Mouse (Mus musculus): ENCODE data around the gene Klf5.

Klf5 gene

GRCm38 (mm10) chr14:99298385-99299021, at the start of gene Klf5:
Gene Klf5 (plus strand): TSS chr14:99298691.
- peak; percentile 93 for DNase-seq (ENCODE audit: low spot score)

DNA sequence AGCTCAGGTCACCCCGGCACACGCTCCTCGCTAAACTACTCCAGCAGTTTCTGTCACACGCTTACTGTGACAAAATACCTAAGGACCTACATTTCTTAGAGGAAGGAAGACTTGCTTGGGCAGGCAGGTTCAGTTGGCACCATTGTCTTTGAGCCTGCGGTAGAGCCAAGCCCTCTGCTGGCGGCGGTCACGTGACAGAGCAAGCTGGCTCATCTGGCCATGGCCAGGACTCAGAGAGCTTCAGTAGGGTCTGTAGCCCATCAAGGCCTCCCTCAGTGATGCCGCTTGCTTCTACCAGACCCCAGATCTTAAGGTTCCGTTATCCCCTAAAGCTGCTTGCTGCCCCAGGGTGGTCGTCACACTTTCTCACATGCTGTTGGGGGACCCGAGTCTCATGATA, 36.5 kb upstream of the Klf5 start:
- DNase-seq (ENCODE audit: low spot score): no peak

- DNase-seq (ENCODE audit: low spot score): no peak
These were observed 34.7 kb upstream of the Klf5 start for GRCm38 (mm10) chr14:99263816-99264215.

DNA sequence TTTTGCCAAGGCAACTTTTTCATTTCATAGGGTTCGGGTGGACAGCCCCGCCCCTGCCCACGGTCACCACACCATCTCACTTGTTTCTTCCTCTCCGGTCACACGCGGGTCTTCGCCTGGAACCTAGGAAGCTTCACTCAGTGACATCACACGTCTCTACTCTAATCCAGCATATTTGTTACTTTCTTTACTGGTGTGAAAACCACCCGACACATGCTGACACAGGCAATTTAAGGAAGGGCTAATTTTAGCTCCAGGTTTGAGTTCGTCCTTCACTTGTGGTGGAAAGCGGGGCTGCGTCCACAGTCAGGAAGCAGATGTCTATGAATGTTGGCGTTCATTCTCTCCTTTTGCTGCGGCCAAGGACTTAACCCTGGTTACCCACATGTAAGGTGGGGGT, 32.7 kb upstream of the Klf5 start:
- no peak for DNase-seq (ENCODE audit: low spot score)

DNA sequence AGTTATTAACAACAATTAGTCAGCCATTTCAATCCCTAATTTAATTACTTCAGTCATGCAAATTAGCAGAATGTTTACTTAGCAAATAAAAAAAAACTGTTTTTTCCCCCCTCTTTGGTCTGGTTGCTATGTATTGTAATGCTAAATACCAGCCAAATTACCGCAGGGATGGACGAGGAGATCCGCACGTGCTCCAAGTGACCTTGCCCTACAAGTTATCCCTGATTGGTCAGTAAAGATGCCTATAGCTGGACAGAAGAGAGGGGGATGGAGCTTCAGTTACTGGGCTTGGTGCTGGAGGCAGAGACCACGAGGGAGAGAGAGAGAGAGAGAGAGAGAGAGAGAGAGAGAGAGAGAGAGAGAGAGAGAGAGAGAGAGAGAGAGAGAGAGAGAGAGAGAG, 31.7 kb upstream of the Klf5 start:
- DNase-seq (ENCODE audit: low spot score): no peak

GRCm38 (mm10) chr14:99274056-99274455, 24.4 kb upstream of the Klf5 start:
- DNase-seq (ENCODE audit: low spot score): no peak

DNA sequence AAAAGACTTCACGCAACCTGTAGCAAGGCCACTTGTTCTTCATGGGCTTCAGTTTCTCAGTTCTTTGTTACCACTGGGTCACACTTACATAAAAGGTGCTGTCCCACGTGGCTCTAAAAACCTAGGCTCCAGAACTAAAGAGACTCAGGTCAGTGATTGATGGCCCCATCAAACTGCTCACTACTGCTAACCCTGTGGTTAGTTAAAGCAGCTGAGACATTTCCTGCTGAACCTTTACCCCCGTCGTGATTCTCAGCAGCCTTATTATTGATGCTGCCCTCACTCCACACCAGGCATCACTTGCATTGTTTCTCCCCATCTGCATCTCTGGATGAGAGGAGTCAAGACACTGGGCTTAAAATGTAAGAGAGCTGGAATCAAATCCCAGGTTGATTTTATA, 22.7 kb upstream of the Klf5 start:
- DNase-seq (ENCODE audit: low spot score): no peak

GRCm38 (mm10) chr14:99278312-99278711, 20.2 kb upstream of the Klf5 start:
- no peak for DNase-seq (ENCODE audit: low spot score)

DNA sequence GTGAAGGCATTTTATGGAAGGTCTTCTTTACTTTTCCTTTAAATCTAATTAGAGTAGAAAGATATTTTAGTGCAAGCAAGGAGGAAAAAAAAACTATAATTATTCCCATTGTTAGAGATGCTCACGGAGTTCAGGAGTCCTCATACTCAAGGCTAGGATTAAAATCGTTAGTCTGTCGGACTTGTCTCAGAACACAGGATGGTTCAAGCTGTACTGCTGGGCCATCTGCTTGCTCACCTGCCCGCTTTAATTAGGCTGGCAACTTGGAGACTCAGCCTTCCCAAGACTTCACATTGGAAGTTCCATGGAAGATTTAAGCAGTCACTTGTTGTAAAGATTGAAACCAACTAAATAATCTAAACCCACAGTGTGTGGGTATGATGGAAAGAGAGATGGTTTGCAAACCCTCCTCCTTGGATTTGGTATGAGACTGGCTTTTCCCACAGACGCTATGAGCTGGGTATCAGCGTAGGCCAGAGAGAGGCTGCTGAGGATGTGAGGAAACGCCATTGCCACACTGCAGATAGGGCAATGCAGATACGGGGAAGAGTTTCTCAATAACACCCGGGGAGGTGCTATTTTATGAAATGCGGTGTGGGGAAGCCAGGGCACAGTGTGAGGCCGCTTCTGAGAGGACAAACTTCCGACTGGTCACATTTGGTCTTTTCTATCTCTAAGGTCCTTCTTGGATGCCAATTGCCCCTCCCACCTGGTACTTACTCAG, 19.6 kb upstream of the Klf5 start:
- no peak for DNase-seq (ENCODE audit: low spot score)

GRCm38 (mm10) chr14:99280399-99280798, 18.1 kb upstream of the Klf5 start:
- no peak for DNase-seq (ENCODE audit: low spot score)

DNA sequence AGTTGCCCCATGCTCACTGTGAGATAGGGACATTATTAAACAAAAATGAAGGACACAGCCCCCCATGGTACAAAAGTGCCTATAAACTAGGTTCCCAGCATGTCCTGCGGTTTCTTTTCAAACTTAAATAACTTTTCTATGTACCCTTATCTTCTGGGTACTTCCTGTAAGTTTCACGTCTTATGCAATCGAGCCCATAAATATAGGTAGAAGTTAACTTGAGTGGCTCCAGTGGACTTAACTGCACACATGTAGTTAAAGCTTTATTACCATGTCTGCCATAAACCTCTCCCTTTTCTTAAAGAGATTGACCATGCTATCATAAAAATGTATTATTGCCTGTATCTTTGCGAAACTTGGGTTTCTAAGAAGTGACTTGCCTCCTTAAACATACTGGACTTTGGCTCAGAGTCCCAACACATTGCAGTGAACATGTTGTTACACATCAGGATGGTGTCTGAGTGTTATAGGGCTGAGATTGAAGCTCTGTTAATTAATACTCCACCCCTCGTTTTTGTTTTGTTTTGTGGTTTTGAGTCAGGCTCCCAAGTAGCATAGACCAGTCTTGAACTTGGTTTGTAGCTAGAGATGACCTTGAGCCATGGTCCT, 17.6 kb upstream of the Klf5 start:
- no peak for DNase-seq (ENCODE audit: low spot score)

DNA sequence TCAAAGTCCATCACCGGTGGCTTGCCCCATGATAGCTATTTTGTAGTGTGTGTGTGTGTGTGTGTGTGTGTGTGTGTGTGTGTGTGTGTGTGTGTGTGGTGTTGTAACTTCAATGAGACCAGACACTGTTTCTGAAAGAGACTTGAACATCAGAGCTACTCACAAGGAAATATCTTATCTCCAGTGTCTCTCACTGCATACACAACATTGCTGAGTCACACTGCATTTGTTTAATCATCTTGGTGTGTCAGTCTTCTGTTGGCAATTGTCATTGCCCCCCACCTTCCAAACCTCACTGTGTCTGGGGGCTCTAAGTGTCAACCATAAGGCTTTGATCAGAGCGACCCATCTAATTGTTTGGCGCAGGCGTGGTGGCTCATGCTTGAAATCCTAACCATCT, 13.0 kb upstream of the Klf5 start:
- no peak for DNase-seq (ENCODE audit: low spot score)

DNA sequence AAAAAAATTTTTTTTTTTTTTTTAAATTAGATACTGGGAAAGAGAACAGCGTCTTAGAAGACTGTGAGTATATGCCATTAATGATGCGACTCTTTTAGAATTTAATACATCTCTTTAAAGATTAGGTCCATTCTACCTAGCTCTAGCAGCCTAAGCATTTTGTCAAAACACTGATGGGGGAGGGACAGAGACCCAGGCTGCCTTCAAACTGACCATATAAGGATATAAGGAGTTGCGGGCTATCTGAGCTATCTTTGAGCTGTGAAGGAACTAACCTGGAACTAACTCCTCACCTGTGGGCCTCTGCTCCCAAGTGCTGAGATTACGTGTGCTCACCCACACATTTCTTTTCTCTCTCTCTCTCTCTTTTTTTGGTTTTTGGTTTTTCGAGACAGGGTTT, 6.3 kb upstream of the Klf5 start:
- no peak for DNase-seq (ENCODE audit: low spot score)

DNA sequence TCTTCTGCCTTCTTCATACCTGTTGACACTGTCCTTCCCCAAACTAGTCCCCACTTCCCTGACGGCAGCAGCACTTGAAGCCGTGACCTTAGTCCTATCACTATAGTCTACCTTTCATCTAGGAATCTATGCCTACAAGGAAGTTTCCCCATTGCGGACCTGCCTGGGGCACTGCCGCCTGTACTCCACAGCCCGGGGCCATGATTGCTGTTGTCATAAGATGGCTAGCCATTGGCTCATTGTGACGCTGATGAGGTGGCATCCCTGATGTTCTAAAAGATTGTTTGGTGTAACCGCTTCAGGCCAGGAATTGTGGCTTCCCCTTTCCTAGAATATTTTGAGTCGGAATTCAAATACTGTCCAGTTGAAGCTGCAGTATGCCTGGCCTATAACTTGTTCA, 4.1 kb upstream of the Klf5 start:
- no peak for DNase-seq (ENCODE audit: low spot score)

DNA sequence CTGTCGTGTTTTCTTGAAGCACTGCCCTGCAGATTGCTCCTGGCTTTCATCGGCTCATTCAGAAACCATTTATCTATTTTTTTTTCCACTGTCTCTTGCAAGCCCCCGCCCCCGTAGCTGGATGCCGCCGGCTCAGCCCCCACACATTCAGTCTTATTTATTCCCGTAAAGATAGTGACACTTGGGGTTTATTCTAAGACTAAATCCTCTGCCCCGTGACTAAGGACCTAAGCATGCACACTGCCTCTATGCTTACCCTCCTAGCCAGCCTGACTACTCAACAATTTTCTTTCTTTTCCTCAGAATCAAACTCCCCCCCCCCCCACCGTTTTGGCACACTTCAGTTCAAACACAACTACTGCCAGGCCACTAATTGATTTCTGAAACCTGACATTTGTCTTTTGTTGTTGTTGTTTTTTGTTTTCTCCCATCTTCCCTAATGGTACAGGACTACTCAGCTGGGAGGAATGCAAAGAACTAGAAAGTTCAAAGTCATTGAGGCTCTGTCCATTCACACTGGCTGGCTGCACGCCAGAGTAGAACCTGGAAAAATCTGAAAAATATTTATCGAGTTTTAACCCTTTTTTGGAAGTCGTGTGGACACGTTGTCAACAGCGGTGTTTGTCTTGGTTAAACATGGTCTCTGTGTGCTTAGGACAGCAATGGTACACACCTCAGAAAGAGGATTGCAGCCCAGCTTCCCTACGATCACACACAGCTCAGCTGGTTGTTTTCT, 2.7 kb upstream of the Klf5 start:
- DNase-seq (ENCODE audit: low spot score): no peak

DNA sequence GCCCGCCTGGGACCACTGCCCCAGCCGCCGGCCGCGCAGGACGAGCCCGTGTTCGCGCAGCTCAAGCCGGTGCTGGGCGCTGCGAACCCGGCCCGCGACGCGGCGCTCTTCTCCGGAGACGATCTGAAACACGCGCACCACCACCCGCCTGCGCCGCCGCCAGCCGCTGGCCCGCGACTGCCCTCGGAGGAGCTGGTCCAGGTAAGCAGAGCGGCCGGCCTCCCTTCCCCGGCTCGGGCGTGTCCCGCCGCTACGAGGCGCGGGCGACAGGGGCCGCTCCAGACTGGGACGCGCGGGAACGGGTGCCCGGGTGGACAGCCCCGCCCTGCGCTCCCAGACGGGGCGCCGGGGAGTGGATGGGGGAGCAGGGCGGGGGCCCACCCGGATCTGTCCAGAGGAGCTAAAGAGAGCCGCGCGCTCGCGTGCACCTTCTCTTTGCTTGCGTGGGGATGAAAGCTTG, 561 bp downstream of the Klf5 start:
- peak; percentile 69 for DNase-seq (ENCODE audit: low spot score)

- no peak for DNase-seq (ENCODE audit: low spot score)
These were observed 1.3 kb downstream of the Klf5 start for GRCm38 (mm10) chr14:99299701-99300191.

DNA sequence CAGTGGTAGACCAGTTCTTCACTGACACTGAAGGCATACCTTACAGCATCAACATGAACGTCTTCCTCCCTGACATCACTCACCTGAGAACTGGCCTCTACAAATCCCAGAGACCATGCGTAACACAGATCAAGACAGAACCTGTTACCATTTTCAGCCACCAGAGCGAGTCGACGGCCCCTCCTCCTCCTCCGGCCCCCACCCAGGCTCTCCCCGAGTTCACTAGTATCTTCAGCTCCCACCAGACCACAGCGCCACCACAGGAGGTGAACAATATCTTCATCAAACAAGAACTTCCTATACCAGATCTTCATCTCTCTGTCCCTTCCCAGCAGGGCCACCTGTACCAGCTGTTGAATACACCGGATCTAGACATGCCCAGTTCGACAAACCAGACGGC, 3.0 kb downstream of the Klf5 start:
- no peak for DNase-seq (ENCODE audit: low spot score)

- no peak for DNase-seq (ENCODE audit: low spot score)
These were observed 5.9 kb downstream of the Klf5 start for GRCm38 (mm10) chr14:99304387-99304786.

DNA sequence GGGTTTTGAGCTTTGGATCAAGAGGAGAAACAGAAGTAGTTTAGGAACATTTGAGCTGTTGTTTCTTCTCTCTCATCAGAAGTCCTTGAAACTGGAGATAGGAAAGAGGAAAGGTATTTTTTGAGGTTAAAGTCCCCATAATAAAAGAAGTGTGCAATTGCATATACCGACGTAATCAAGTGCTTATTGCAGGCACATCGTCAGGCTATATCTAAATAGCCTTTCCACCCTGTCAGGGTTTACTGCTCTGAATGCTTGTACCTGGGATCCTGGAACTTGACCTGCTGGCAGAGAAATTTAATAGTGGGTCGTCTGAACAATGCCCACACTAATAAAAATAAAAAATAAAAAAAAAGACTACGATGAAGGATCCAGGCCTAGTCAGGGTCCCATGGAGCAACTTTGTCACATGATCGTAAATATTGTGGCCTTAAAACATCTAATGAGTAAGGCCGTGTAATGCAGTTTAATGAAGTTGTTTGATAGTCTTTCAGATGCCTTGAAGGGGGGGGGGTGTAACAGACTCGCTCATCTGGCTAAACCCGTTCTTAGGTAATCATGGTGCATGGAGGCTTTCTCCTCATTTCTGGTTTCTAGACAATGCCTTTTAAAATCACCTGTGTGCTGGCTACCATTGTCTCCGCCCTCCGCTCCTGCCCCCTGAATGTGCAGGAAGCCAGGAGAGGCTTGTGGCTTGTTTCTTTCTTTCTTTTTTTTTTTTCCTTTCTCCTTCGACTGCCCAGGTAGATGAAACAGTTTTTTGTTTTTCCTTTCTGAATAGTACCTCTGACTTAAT, 6.7 kb downstream of the Klf5 start:
- DNase-seq (ENCODE audit: low spot score): no peak

GRCm38 (mm10) chr14:99306410-99306809, 7.9 kb downstream of the Klf5 start:
- no peak for DNase-seq (ENCODE audit: low spot score)

DNA sequence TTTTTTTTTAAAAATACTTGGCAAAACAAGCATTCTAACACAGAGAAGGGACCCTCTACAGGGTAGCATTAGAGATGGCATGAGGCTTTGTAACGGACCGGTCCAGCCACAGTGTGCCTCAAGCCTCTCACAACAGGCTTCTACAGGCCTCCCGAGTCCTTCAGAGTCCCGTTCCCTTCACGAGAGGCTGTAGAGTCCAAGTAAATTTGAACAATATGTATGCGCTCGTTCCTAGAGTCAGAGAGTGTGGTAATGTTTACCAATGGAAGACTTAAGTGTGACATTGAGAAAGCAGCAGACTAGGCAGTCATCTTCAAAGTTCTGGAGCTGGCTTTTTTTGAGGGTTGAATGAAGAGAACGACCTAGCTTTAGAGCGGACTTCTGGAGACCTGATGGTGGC, 11.1 kb downstream of the Klf5 start:
- DNase-seq (ENCODE audit: low spot score): no peak
